Mouse (Mus musculus): Measurements from ENCODE around the gene Slc22a28.
"Not testable (repeated sequence)": the region's sequence is repeated elsewhere in the genome, so short reads cannot be mapped to it uniquely, and the experiment has no call there.

GRCm38 (mm10) chr19:8134127-8134841 is 2.5 kb upstream of the Slc22a28 start:
- TF ChIP-seq CTCF, EP300 (IDR thresholded peaks at IDR 0.05; ENCODE audit: low read depth): not testable (repeated sequence)
